Mouse (Mus musculus) intestine, embryonic 15.5 days (tissue): ENCODE results near the gene Atp5l. TPM values are rescaled to one million over a fixed set of nuclear protein-coding genes. Genes with fewer than 3 reads are reported as not detected.

Experiments
- ATAC-seq: fragments of 200-750 bp; cut with Nextera tagmentation; 2 replicates; pipeline ENCODE4 v1.8.0; 2017; ENCODE audit warnings: moderate TSS enrichment, moderate library complexity
- H3K27ac ChIP-seq: fragments of 300-500 bp; sonication (generic); 2 replicates; pipeline ENCODE4 v1.5.1; 2015; ENCODE audit warnings: mild to moderate bottlenecking, inconsistent platforms
- H3K27me3 ChIP-seq: fragments of 300-500 bp; sonication (generic); replicated peaks from 2 replicates; pipeline ENCODE4 v1.6.1; 2015; ENCODE audit warnings: inconsistent platforms
- H3K36me3 ChIP-seq: fragments of 300-500 bp; sonication (generic); 2 replicates; pipeline ENCODE4 v1.6.1; 2015; ENCODE audit warnings: inconsistent platforms
- H3K4me1 ChIP-seq: fragments of 300-500 bp; sonication (generic); replicated peaks from 2 replicates; pipeline ENCODE4 v1.6.1; 2015; ENCODE audit warnings: inconsistent platforms
- H3K4me2 ChIP-seq: fragments of 300-500 bp; sonication (generic); replicated peaks from 2 replicates; pipeline ENCODE4 v1.6.1; 2015; ENCODE audit warnings: mild to moderate bottlenecking, inconsistent platforms
- H3K4me3 ChIP-seq: fragments of 300-500 bp; sonication (generic); replicated peaks from 2 replicates; pipeline ENCODE4 v1.5.1; 2015; ENCODE audit warnings: inconsistent platforms
- H3K9ac ChIP-seq: fragments of 300-500 bp; sonication (generic); 2 replicates; pipeline ENCODE4 v1.6.1; 2015; ENCODE audit warnings: inconsistent platforms
- H3K9me3 ChIP-seq: fragments of 300-500 bp; sonication (generic); 2 replicates; pipeline ENCODE4 v1.6.1; 2016; ENCODE audit warnings: inconsistent platforms
- WGBS: fragments of 180-500 bp; shearing (Covaris S2); methylation state at CpG from one replicate; pipeline ENCODE4 v1.1.7; 2015; 5-methylcytosine and 5-hydroxymethylcytosine counted together
- polyA plus RNA-seq: library from polyadenylated mRNA; unstranded; fragments of >200 nt; fragmentation: Nextera tagmentation; extraction: Ambion mirVana; gene quantifications from 2 replicates; pipeline ENCODE4 v1.2.1, GENCODE M21; 2015

Gene Atp5l
- polyA plus RNA-seq, 1 experiment from 2014 or later = 920 TPM

DNA sequence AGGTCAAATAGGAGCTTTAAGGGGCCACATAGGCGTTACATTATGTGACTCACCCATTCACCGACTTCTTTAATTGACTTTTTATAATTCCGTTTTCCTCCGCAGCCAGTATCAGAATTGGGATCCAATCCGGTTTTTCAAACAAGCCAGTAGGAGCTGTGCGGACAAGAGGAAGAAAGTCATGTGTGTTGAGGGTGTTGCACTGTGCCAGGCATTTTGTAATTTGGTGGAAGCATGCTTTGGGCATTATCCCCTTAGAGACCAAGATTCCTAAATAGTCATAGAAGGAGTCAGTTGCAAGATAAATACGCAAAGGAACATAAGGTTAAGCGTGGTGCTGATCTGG lies 554 bp upstream of the Atp5l start:
- H3K9me3 ChIP-seq = no peaks in the 10 kb centered on the region
- peak; percentile 90 for ATAC-seq
- H3K4me2 ChIP-seq = peak overlapping the region; percentile 72
- H3K4me1 ChIP-seq = 0 out of 2 replicates have a peak, but pooled peaks cover 7% of the 10 kb centered on the region
- no peaks in the 10 kb centered on the region for H3K27me3 ChIP-seq
- no peaks in the 10 kb centered on the region for H3K36me3 ChIP-seq
- peak overlapping the region; percentile 95 for H3K9ac ChIP-seq
- peak overlapping the region; percentile 94 for H3K27ac ChIP-seq
- peak overlapping the region; percentile 93 for H3K4me3 ChIP-seq
- 1% methylated on average over 8 of the region's 8 CpGs for WGBS

DNA sequence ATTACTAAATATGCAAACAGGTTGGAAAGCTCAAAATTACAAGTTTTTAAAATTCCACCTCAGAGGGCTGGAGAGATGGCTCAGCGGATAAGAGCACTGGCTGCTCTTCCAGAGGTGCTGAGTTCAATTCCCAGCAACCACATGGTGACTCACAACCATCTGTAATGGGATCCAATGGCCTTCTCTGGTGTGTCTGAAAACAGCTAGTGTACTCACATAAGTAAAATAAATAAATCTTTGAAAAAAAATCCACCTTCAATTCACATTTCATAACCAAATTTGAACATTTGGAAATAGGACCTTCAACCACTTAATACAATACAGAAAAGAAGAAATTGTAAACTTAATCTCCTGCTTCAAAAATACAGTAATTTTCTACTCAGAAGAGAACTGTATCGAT lies 936 bp downstream of the Atp5l start:
- no peaks in the 10 kb centered on the region for H3K9me3 ChIP-seq
- no peaks in the 10 kb centered on the region for H3K27me3 ChIP-seq
- 0 out of 2 replicates have a peak, but pooled peaks cover 12% of the 10 kb centered on the region for H3K4me1 ChIP-seq
- H3K4me3 ChIP-seq = peak overlapping the region; percentile 93
- H3K4me2 ChIP-seq = peak overlapping the region; percentile 72
- H3K36me3 ChIP-seq = no peaks in the 10 kb centered on the region
- H3K9ac ChIP-seq = peak overlapping the region; percentile 95
- WGBS = 35% methylated on average over 2 of the region's 2 CpGs
- no peak overlapping the region for H3K27ac ChIP-seq
- no peak for ATAC-seq

DNA sequence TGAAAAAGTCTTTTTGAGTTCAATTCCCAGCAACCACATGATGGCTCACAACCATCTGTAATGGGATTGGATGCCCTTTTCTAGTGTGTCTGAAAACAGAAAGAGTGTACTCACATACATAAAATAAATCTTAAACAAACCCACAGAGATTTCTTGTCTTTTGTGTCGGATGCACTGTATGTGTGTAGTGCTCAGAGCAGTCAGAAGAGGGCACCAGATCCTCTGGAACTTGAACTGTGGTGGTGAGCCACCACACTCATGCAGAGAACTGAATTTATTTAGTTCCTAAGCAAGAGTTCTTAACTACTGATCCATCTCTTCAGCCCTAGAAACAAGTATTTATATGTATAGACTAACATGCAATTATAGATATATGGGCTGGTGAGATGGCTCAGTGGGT lies 4.3 kb downstream of the Atp5l start:
- Histone ChIP-seq H3K27ac (no peak overlapping the region), H3K9me3 (no peaks in the 10 kb centered on the region), H3K4me1 (0 out of 2 replicates have a peak, but pooled peaks cover 12% of the 10 kb centered on the region), H3K36me3 (0 out of 2 replicates have a peak, but pooled peaks cover 6% of the 10 kb centered on the region), H3K9ac (no peak overlapping the region), H3K27me3 (no peaks in the 10 kb centered on the region), H3K4me3 (no peak overlapping the region), H3K4me2 (no peak overlapping the region)
- WGBS = 40% methylated on average over 1 of the region's 1 CpGs
- no peak for ATAC-seq

- H3K27ac ChIP-seq = no peak overlapping the region
- 0 out of 2 replicates have a peak, but pooled peaks cover 12% of the 10 kb centered on the region for H3K4me1 ChIP-seq
- H3K27me3 ChIP-seq = no peaks in the 10 kb centered on the region
- no peak for ATAC-seq
- H3K4me2 ChIP-seq = no peak overlapping the region
- H3K9ac ChIP-seq = no peak overlapping the region
- H3K4me3 ChIP-seq = no peak overlapping the region
- H3K9me3 ChIP-seq = no peaks in the 10 kb centered on the region
- peaks cover 8% of the 10 kb centered on the region; the same call in 1 of the 2 replicates for H3K36me3 ChIP-seq
- WGBS = 36% methylated on average over 4 of the region's 4 CpGs
Observed at GRCm38 (mm10) chr9:44914706-44915105, 5.8 kb downstream of the Atp5l start.

DNA sequence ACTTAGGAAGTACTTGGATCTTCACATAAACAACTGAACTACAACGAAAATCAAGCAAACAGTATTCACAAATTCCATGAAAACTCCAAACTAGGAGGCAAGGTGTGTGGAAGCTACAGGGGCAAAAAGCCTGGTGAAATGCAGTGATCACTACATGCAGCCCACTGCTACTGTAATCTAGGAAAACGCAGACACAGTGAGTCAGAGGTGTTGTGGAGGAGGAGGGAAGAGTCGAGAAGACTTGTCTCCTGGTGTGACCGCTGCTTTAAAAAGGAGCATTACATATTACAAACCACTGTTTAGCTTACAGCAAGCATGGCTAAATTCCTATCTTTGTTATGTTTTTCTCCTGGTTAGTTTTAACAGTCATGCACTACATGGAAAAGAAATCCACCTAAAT lies 9.2 kb downstream of the Atp5l start:
- 0 out of 2 replicates have a peak, but pooled peaks cover 5% of the 10 kb centered on the region for H3K4me1 ChIP-seq
- no peaks in the 10 kb centered on the region for H3K9me3 ChIP-seq
- no peak overlapping the region for H3K9ac ChIP-seq
- no peak overlapping the region for H3K27ac ChIP-seq
- 88% methylated on average over 4 of the region's 4 CpGs for WGBS
- H3K4me2 ChIP-seq = no peak overlapping the region
- peaks cover 8% of the 10 kb centered on the region; the same call in 1 of the 2 replicates for H3K36me3 ChIP-seq
- no peak for ATAC-seq
- H3K4me3 ChIP-seq = no peak overlapping the region
- no peaks in the 10 kb centered on the region for H3K27me3 ChIP-seq

DNA sequence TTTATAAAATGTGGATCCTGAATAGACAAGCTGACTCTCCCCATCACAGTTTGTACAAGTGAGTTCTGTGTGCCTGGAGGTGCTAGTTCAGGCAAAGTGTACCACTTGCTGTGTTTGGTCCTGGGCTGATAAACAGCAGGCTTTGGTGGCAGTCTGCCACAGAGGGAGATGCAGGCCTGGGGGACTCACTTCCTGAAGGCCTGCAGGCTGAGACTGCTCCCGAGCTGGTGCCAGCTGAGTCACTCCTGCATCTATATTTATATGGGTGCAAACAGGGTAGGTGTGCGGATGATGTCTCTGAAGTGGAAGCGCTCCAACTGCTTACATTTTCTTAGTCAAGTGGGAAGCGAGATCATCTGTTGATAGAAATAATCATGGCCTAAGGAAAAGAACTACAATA lies 14.9 kb downstream of the Atp5l start:
- no peak overlapping the region for H3K4me2 ChIP-seq
- no peaks in the 10 kb centered on the region for H3K4me1 ChIP-seq
- no peak overlapping the region for H3K4me3 ChIP-seq
- 66% methylated on average over 4 of the region's 4 CpGs for WGBS
- no peak overlapping the region for H3K9ac ChIP-seq
- ATAC-seq = no peak
- no peaks in the 10 kb centered on the region for H3K36me3 ChIP-seq
- no peak overlapping the region for H3K27ac ChIP-seq
- no peaks in the 10 kb centered on the region for H3K27me3 ChIP-seq
- H3K9me3 ChIP-seq = no peaks in the 10 kb centered on the region

DNA sequence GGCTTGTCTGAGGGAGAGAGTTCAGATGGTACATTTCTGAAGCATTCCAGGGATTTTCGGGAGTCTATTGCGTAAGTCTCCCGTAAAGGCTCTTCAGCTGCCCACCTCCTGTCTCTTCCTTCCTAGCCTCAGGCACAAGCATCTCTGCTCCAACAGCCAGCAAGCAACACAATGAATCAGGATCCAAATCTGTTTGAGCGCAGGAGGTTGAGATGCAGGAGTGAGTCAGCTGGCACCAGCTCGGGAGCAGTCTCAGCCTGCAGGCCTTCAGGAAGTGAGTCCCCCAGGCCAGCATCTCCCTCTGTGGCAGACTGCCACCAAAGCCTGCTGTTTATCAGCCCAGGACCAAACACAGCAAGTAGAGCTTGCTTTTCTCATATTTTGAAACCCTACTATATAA lies 15.6 kb downstream of the Atp5l start:
- Histone ChIP-seq H3K27ac (no peak overlapping the region), H3K9me3 (no peaks in the 10 kb centered on the region), H3K9ac (no peak overlapping the region), H3K27me3 (no peaks in the 10 kb centered on the region), H3K36me3 (no peaks in the 10 kb centered on the region), H3K4me3 (no peak overlapping the region), H3K4me1 (no peaks in the 10 kb centered on the region), H3K4me2 (no peak overlapping the region)
- 56% methylated on average over 5 of the region's 5 CpGs for WGBS
- ATAC-seq = no peak

GRCm38 (mm10) chr9:44903856-44904255 lies 16.7 kb downstream of the Atp5l start:
- 80% methylated on average over 4 of the region's 4 CpGs for WGBS
- H3K4me1 ChIP-seq = no peaks in the 10 kb centered on the region
- no peak for ATAC-seq
- H3K27me3 ChIP-seq = no peaks in the 10 kb centered on the region
- H3K36me3 ChIP-seq = no peaks in the 10 kb centered on the region
- H3K27ac ChIP-seq = no peak overlapping the region
- no peak overlapping the region for H3K9ac ChIP-seq
- H3K4me3 ChIP-seq = no peak overlapping the region
- H3K9me3 ChIP-seq = no peaks in the 10 kb centered on the region
- no peak overlapping the region for H3K4me2 ChIP-seq

- Histone ChIP-seq H3K4me1 (no peaks in the 10 kb centered on the region), H3K9ac (no peak overlapping the region), H3K4me3 (no peak overlapping the region), H3K27me3 (no peaks in the 10 kb centered on the region), H3K4me2 (no peak overlapping the region), H3K36me3 (no peaks in the 10 kb centered on the region), H3K27ac (no peak overlapping the region), H3K9me3 (no peaks in the 10 kb centered on the region)
- no peak for ATAC-seq
- 62% methylated on average over 4 of the region's 4 CpGs for WGBS
Observed at GRCm38 (mm10) chr9:44900402-44900801, 20.1 kb downstream of the Atp5l start.

GRCm38 (mm10) chr9:44899716-44900115 lies 20.8 kb downstream of the Atp5l start:
- no peak overlapping the region for H3K4me2 ChIP-seq
- WGBS = 62% methylated on average over 3 of the region's 3 CpGs
- H3K27me3 ChIP-seq = no peaks in the 10 kb centered on the region
- no peaks in the 10 kb centered on the region for H3K4me1 ChIP-seq
- H3K9me3 ChIP-seq = no peaks in the 10 kb centered on the region
- H3K36me3 ChIP-seq = no peaks in the 10 kb centered on the region
- H3K4me3 ChIP-seq = no peak overlapping the region
- ATAC-seq = no peak
- H3K9ac ChIP-seq = no peak overlapping the region
- H3K27ac ChIP-seq = no peak overlapping the region

- Histone ChIP-seq H3K27ac (no peak overlapping the region), H3K27me3 (no peaks in the 10 kb centered on the region), H3K9me3 (no peaks in the 10 kb centered on the region), H3K4me2 (no peak overlapping the region), H3K4me1 (no peaks in the 10 kb centered on the region), H3K4me3 (no peak overlapping the region), H3K36me3 (no peaks in the 10 kb centered on the region), H3K9ac (no peak overlapping the region)
- 59% methylated on average over 4 of the region's 4 CpGs for WGBS
- ATAC-seq = no peak
Observed at GRCm38 (mm10) chr9:44897024-44897423, 23.5 kb downstream of the Atp5l start.

GRCm38 (mm10) chr9:44892664-44893063 lies 27.9 kb downstream of the Atp5l start:
- Histone ChIP-seq H3K27me3 (no peaks in the 10 kb centered on the region), H3K9ac (no peak overlapping the region), H3K4me3 (no peak overlapping the region), H3K9me3 (no peaks in the 10 kb centered on the region), H3K27ac (no peak overlapping the region), H3K4me2 (no peak overlapping the region), H3K4me1 (no peaks in the 10 kb centered on the region), H3K36me3 (no peaks in the 10 kb centered on the region)
- 42% methylated on average over 3 of the region's 3 CpGs for WGBS
- no peak for ATAC-seq

- no peaks in the 10 kb centered on the region for H3K27me3 ChIP-seq
- H3K9ac ChIP-seq = no peak overlapping the region
- H3K27ac ChIP-seq = no peak overlapping the region
- H3K4me1 ChIP-seq = no peaks in the 10 kb centered on the region
- no peaks in the 10 kb centered on the region for H3K9me3 ChIP-seq
- no peak overlapping the region for H3K4me3 ChIP-seq
- H3K4me2 ChIP-seq = no peak overlapping the region
- no peaks in the 10 kb centered on the region for H3K36me3 ChIP-seq
- no peak for ATAC-seq
- WGBS = 87% methylated on average over 6 of the region's 6 CpGs
Observed at GRCm38 (mm10) chr9:44891210-44891609, 29.3 kb downstream of the Atp5l start.
